Mouse (Mus musculus) MEL (cell line): ENCODE results near the gene Spns1.

Experiments
- CHD2 ChIP-seq: IDR thresholded peaks from 2 replicates; pipeline ENCODE4 v1.6.1; 2011; ENCODE audit warnings: low read length, improper control_type of control experiment
- CTCF ChIP-seq, 3 experiments: IDR thresholded peaks in 2 of 3; conservative IDR thresholded peaks in 1 of 3; 2 replicates each; pipeline ENCODE4 v1.5.1; 2011 to 2012; ENCODE audit warnings: low read length in 3 of 3, low read depth in 2 of 3, mild to moderate bottlenecking in 2 of 3, improper control_type of control experiment in 1 of 3, inconsistent platforms in 1 of 3, mixed read lengths in 1 of 3, moderate library complexity in 1 of 3; ENCODE audit not compliant: control insufficient read depth in 1 of 3, insufficient read depth in 1 of 3, poor library complexity in 1 of 3, severe bottlenecking in 1 of 3
- GATA1 ChIP-seq: IDR thresholded peaks from 2 replicates; pipeline ENCODE4 v1.6.1; 2011; ENCODE audit warnings: low read depth, low read length, improper control_type of control experiment
- JUND ChIP-seq: IDR thresholded peaks from 2 replicates; pipeline ENCODE4 v1.6.1; 2011; ENCODE audit warnings: low read depth, mild to moderate bottlenecking, improper control_type of control experiment, low read length
- MAFK ChIP-seq: IDR thresholded peaks from 2 replicates; pipeline ENCODE4 v1.6.1; 2011; ENCODE audit warnings: low read depth, mild to moderate bottlenecking, low read length, improper control_type of control experiment, borderline replicate concordance
- POLR2A ChIP-seq, 2 experiments: IDR thresholded peaks; 2 replicates each; pipeline ENCODE4 v1.6.1; 2011 to 2012; ENCODE audit warnings: low read length in 2 of 2, mild to moderate bottlenecking in 2 of 2, control low read depth in 1 of 2, improper control_type of control experiment in 1 of 2, low read depth in 1 of 2, moderate library complexity in 1 of 2; ENCODE audit not compliant: control insufficient read depth in 1 of 2, insufficient read depth in 1 of 2, poor library complexity in 1 of 2
- TBP ChIP-seq: IDR thresholded peaks from 2 replicates; pipeline ENCODE4 v1.8.0; 2011; ENCODE audit warnings: low read depth, low read length, improper control_type of control experiment
- USF1 ChIP-seq: IDR thresholded peaks from 2 replicates; pipeline ENCODE4 v1.6.1; 2014; ENCODE audit warnings: low read depth, mild to moderate bottlenecking, inconsistent platforms, low read length, improper control_type of control experiment, moderate library complexity
- ZMIZ1 ChIP-seq: IDR thresholded peaks from 2 replicates; pipeline ENCODE4 v1.6.1; 2012; ENCODE audit warnings: low read depth, mild to moderate bottlenecking, inconsistent platforms, low read length, improper control_type of control experiment, moderate library complexity

- TF ChIP-seq TBP (no peak), JUND (no peak), USF1 (no peak), POLR2A (IDR thresholded peaks at IDR 0.05; ENCODE audit: control insufficient read depth in 1 of 2, insufficient read depth in 1 of 2, low read depth in 1 of 2, low read length in 2 of 2, poor library complexity in 1 of 2) (no peak), CHD2 (no peak), CTCF (IDR thresholded peaks at IDR 0.05 in 2 of 3, conservative IDR thresholded peaks at IDR 0.05 in 1 of 3; ENCODE audit: control insufficient read depth in 1 of 3, insufficient read depth in 1 of 3, low read depth in 2 of 3, low read length in 3 of 3, poor library complexity in 1 of 3, severe bottlenecking in 1 of 3) (no peak), ZMIZ1 (no peak), MAFK (no peak), GATA1 (no peak)
Observed at GRCm38 (mm10) chr7:126350748-126351418, 26.4 kb downstream of the Spns1 start.
